Mouse (Mus musculus) gastrocnemius, postnatal 14 days (tissue): ENCODE data around the gene Olfr855. TPM values are rescaled to one million over a fixed set of nuclear protein-coding genes. Genes with fewer than 3 reads are reported as not detected.

Experiments used
- DNase-seq: peaks from one replicate; pipeline ENCODE4 v3.0.0; 2021; ENCODE audit warnings: mixed read lengths
- intact Hi-C: fragments of 180-260 bp; cut with DNase I; formaldehyde crosslinking; loops from one replicate; pipeline ENCODE4 v1.15.1; 2025; ENCODE audit warnings: low total_unique reads
- long read RNA-seq, 2 experiments: library from polyadenylated mRNA; stranded (forward); transcript quantifications; one replicate each; pipeline ENCODE4 v2.0.0; 2021
- total RNA-seq, 2 experiments: library from RNA; stranded (reverse); gene quantifications; 2 replicates each; pipeline ENCODE4 v1.2.3; 2021

Gene Olfr855
- total RNA-seq = not detected
- long read RNA-seq, experiment 1 = 0 reads
- long read RNA-seq, experiment 2 = 0 reads

DNA sequence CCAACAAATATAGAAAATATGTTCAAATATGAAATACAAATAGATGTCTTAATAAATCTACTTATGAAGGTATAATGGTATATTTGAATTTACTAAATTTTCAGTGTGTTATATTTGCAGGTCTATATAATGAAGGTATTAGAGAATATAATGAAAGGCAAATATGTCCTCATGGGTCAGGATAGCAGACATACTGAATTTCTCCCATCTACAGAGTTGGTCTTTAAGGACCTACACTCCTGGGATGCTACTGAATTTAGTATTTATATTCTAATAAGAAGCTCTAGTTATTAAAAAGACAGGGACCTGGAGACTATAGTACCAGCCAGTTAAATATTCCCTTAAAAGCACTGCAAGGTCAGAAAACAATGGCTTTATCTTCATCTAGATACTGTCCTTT, at the start of gene Olfr855:
Gene Olfr855 (plus strand): TSS at position 301 of the 400 bp plus-strand sequence.
- no peak for DNase-seq
- intact Hi-C loops = no loop called here

DNA sequence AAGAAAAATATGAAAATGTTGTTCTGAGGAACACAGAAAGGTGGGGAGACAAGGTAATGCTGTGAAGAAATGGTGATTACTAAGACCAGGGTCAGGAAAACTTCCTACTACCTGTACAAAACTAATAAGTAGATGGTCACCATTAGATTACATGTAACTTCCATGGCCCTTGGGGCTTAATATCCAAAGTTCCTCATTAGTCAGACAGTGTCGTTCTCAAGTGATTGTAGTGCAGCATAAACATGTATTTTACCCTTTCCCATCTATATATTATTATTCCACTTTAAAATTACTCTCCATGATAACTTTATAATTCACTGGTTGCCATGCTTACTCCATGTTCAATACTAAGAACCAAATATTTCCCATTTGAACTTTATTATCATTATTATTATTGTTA, 41.4 kb upstream of the Olfr855 start, which contains the start of gene Olfr853:
Gene Olfr853 (minus strand): TSS at position 101 of the 400 bp plus-strand sequence.
- intact Hi-C loops = no loop called here
- DNase-seq = no peak

DNA sequence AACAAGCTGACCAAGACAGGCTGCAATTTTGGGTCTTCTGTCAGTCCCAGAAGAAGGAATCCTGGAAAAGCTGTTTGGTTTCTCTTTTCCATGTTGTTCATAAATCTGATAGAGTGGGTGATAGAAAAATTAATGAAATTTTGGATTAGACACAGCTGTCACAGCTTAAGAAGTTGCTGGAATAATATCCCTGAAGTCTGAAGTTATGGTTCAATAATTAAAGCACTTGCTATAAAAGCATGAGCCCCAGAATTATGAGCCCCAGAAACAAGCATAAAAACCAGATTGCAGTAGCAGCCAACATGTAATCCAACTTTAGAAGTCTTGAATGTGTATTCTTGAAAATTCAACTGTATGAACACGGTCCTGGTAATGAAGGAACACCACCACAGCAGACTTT, 15.1 kb upstream of the Olfr855 start, which contains the start of gene Olfr854:
Gene Olfr854 (minus strand): TSS at position 101 of the 400 bp plus-strand sequence.
- no peak for DNase-seq
- intact Hi-C loops = no loop called here

GRCm38 (mm10) chr9:19621297-19621696, 38.9 kb downstream of the Olfr855 start:
- intact Hi-C loops = no loop called here

GRCm38 (mm10) chr9:19621843-19622822, 39.7 kb downstream of the Olfr855 start, which contains the start of gene Zfp317:
Gene Zfp317, plus strand, starts transcription at chr9:19622102.
- intact Hi-C loops = no loop called here
- peak; percentile 79 for DNase-seq

More at GRCm38 (mm10) chr9:19621297-19621696, 38.9 kb downstream of the Olfr855 start:
- no peak for DNase-seq

- intact Hi-C loops = no loop called here
Observed at GRCm38 (mm10) chr9:19629574-19629973, 47.2 kb downstream of the Olfr855 start.

More at GRCm38 (mm10) chr9:19629574-19629973, 47.2 kb downstream of the Olfr855 start:
- DNase-seq = no peak

Other genes starting within 250 kb of the Olfr855 start
- gene Olfr845, start 246.2 kb upstream of the Olfr855 start, total RNA-seq = not detected
- not detected for gene Olfr846, start 218.6 kb upstream of the Olfr855 start, total RNA-seq
- not detected for gene Olfr847, start 203.9 kb upstream of the Olfr855 start, total RNA-seq
- gene Olfr849, start 142.4 kb upstream of the Olfr855 start, total RNA-seq = not detected
- not detected for gene Olfr850, start 104.4 kb upstream of the Olfr855 start, total RNA-seq
- not detected for gene Olfr851, start 89.3 kb upstream of the Olfr855 start, total RNA-seq
- not detected for gene Olfr853, start 41.5 kb upstream of the Olfr855 start, total RNA-seq
- not detected for gene Olfr854, start 15.2 kb upstream of the Olfr855 start, total RNA-seq
- 10 to 100 TPM; 10.3 to 11.1 TPM for gene Zfp317, start 39.5 kb downstream of the Olfr855 start, total RNA-seq
- not detected for gene Olfr857, start 126.8 kb downstream of the Olfr855 start, total RNA-seq
- gene Olfr58, start 197.7 kb downstream of the Olfr855 start, total RNA-seq = not detected
- gene Olfr859, start 222.3 kb downstream of the Olfr855 start, total RNA-seq = not detected